Mouse (Mus musculus) T-helper 17 cell (primary cell): ENCODE results near the gene Osbpl11.

ENCODE experiments used
- in situ Hi-C, 2 experiments: fragments of 300-600 bp; cut with MboI, MseI; formaldehyde crosslinking; loops; 1 replicate in 1 of 2; 2 replicates in 1 of 2; pipeline ENCODE4 v1.15.1; 2025; ENCODE audit warnings: high pct_unique_total_duplicates in 2 of 2

Osbpl11 gene

DNA sequence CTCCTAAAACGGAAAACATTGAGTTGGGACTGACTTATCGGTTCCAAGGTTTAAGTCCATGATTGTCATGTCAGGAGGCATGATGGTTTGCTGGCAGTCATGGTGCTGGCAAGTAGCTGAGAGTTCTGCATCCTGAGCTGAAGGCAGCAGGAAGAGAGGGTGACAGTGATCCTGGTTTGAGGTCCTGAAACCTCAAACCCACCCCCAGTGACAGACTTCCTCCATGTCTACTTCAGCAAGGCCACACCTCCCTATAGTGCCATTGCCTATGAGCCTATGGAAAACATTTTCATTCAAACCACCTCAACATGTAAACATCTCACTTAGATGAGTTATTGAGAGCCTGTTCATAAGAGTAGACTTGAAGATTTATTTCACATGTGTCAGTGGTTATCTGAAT is 54.4 kb downstream of the Osbpl11 start:
- in situ Hi-C loops: no loop called here

DNA sequence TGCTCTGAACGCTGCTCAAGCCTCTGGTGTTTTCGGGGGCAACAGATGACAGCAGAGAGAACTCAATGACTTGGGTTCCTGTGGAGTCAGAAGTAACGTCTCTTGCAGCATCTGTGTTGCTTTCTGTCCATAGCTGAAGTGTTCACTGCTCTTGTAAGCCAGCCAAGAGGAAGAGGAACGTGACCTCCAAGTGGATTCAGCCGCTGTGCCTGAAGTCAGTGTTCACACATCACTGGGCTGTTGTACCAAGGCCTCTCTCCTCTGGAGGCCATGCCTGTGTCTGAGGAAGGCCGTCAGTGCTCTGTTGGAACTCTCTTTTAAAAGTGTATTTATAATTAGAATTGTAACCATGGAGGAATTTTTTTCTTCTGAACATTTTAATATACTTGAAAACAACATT is 57.2 kb downstream of the Osbpl11 start:
- in situ Hi-C loops: no loop called here

DNA sequence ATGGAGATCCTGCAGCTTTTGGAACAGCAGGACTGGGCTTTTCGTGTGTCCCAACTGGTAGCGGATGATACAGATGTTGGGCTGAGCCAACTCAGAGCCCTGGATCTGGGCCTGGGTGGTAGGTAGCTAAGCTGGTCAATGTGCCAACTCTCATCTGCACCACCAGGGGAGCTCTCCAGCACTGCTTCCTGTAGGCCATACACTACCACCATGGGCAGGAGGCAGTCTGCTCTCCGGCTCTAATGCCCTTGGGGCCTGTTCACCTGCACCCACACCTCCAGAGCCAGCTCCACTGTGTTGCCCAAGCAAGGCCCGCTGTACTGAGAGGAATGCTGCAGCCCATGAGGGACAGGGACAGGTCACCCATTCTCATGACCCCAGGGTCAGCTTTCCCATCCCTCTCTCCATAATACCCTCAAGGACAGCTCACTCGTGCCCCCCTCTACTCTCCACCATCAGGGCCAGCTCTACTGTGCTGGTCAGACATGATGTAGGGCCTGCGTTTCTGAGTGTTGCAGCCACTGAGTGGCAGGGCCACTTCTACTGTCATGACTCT is 59.3 kb downstream of the Osbpl11 start:
- in situ Hi-C loops: no loop called here

DNA sequence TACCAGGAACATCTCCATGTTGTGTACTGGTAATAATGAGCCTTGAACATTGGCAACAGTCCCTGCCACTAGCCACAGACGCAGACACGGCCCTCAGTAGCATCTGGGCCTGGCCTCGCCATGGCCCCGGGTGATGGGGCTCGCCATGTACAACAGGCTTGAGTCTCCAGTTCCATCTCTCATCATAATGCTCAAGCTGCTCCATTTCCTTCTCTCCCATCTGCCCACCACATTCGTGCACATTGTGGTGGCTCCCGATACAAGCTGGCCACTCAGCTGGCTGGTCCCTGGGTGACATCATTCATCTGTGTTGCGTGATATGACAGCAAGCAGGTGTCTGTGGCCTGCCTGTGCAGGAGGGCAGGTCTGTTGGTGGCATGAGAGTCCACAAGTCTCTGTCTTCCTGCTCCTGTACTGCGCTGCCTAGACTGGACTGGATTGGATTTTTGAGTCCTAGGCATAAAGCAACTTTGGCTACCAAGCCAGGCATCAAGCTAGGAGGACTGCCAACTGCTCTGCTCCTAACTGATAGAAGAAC is 60.1 kb downstream of the Osbpl11 start:
- in situ Hi-C loops: no loop called here

- in situ Hi-C loops: no loop called here
Measured at GRCm38 (mm10) chr16:33246526-33246925, 61.7 kb downstream of the Osbpl11 start.

DNA sequence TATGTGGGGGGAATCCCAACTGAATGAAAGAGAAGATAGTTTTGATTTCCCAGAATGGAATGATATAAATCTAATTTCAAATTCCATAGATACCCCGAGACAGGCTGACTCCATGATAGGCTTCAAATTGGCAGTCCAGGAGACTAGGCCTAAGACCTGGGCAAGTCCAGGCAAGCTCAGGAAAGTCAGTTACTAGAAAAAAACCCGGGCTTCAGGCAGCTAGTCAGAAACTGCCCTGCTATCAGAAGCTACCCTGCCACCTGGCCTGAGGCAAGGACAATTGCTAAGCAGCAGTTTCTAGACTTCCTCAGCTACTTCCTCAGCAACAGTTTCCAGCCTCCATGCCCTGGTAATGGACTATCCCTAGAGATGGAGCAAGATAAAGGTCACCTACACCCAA is 62.1 kb downstream of the Osbpl11 start:
- in situ Hi-C loops: no loop called here

DNA sequence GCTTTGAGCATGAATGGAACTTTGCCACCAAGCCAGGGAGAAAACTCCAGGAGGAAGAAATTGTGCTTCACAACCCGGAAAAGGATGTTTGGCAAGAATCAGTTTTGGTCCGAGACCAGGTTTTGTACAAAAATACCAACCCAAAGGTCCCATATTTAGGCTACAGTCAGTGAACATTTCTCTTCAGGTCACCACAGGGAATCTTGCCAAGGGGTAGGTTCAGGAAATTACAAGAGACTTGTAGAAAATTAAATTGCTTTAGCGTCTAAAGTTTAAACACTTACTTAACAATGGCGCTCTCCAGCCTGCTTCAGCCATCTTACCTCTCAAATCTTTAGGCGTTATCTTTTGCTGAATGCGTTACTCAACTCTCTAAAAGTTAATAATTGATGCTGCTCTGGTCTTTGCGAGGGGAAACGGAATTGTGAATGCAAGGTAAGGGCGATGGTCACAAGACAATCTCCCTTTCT is 65.8 kb downstream of the Osbpl11 start:
- in situ Hi-C loops: no loop called here

- in situ Hi-C loops: no loop called here
Measured at GRCm38 (mm10) chr16:33251194-33252051, 66.6 kb downstream of the Osbpl11 start, which contains the start of gene Snx4. TSS of gene Snx4 (plus strand) at chr16:33251442.

GRCm38 (mm10) chr16:33255601-33256000 is 70.7 kb downstream of the Osbpl11 start:
- in situ Hi-C loops: no loop called here

- in situ Hi-C loops: no loop called here
Measured at GRCm38 (mm10) chr16:33258530-33258929, 73.7 kb downstream of the Osbpl11 start.

DNA sequence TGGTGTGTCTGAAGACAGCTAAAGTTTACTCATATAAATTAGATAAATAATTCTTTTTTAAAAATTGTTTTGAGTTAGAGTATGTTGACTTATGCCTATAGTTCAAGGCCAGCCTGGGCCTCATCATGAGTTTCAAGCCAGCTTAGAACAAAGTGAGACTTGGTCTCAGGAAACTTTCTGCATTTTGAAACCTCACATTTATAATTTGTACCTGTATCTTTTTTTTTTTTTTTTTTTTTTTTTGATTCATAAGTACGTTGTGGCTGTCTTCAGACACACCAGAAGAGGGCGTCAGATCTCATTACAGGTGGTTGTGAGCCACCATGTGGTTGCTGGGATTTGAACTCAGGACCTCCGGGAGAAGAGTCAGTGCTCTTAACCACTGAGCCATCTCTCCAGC is 75.0 kb downstream of the Osbpl11 start:
- in situ Hi-C loops: no loop called here

DNA sequence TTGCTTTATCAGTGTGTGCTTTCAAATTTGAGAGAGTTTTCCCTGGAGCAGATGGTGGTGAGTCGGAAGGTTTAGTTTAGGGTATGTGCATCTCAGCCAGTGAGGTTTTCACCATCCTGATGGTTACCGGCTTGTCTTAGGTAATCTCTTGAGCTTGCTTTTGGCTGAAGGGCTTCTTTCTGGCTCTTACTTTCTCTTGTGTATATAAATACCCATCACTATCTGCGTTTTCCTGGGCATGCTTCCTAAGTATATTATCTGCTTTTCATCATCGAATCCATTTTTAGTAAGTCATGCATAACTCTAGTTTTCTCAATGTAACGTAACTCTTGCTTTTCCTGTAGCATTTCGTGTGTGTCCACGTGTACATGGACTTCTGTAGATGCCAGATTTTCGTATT is 76.0 kb downstream of the Osbpl11 start:
- in situ Hi-C loops: no loop called here

- in situ Hi-C loops: no loop called here
Measured at GRCm38 (mm10) chr16:33261584-33262061, 76.8 kb downstream of the Osbpl11 start.

GRCm38 (mm10) chr16:33262096-33262495 is 77.2 kb downstream of the Osbpl11 start:
- in situ Hi-C loops: no loop called here

DNA sequence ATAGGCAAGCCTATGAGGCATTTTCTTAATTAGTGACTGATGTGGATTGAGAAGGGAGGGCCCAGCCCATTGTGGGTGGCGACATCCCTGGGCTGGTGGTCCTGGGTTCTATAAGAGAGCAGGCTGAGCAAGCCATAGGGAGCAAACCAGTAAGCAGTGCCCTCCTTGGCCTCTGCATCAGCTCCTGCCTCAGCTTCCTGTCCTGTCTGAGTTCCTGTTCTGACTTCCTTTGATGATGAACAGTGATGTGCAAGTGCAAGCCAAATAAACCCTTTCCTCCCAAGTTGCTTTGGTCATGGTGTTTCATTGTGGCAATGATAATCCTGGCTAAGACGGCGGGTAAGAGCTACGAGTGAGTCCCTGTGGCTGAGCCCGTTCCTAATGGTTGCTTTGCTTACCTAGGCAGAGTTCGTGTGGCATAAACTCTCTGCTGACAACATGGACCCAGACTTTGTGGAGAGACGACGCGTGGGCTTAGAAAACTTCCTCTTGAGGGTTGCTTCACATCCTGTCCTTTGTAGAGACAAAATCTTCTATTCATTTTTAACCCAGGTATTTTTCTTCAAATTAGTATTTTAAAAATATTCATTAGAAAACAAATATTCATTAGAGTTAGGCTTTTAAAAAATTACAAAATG is 82.9 kb downstream of the Osbpl11 start:
- in situ Hi-C loops: no loop called here

DNA sequence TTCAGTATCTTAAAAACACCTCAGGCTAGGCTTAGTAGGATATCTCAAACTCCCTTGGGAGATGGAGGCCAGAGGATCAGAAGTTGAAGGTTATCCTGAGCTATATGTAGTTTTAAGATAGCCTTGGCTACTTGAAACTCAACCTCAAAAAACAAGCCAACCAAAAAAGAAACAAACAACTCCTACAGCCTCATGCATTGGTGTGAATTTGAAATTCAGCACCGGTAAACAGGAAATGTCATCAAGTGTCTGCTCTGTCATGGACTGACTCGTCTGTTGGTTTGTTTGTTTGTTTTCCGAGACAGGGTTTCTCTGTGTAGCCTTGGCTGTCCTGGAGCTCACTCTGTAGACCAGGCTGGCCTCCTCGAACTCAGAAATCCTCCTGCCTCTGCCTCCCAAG is 87.0 kb downstream of the Osbpl11 start:
- in situ Hi-C loops: no loop called here

DNA sequence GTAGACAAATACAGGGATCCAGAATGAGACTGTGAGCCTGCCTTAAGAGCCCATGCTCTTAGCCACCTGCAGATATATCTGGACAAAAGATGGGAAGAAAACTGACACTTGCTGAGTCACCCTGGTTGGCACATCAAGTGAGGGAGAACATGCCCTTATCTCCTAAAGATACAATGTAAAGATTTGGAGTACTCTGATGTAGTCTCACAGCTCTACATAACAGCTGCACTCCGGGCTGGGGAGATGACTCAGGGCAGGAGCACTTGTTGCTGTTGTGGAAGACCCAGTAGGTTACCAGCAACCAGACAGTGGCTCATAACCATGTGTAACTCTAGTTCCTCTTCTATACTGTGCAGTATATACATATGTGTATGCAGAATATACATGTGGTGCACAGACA is 98.2 kb downstream of the Osbpl11 start:
- in situ Hi-C loops: no loop called here

DNA sequence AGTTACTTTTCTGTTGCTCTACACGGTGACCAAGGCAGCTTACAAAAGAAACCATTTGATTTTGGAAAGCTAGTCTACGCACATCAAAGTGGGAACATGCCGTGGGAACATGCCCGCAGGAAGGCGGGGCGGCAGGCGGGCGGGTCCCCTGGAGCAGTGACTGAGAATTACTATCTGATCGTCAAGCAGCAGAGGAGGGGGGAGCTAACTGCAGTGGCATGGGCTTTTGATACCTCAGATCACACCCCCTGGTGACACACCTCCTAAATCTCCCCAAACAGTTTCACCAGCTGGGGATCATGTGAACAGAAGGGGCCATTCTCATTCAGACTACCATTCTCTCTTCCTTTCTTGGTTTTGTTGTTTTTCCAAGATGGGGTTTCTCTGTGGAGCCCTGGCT is 103.7 kb downstream of the Osbpl11 start:
- in situ Hi-C loops: no loop called here

GRCm38 (mm10) chr16:33289981-33290380 is 105.1 kb downstream of the Osbpl11 start:
- in situ Hi-C loops: no loop called here

- in situ Hi-C loops: no loop called here
Measured at GRCm38 (mm10) chr16:33292241-33292640, 107.4 kb downstream of the Osbpl11 start.
